Mouse (Mus musculus) A20 (cell line): Measurements from ENCODE around the gene Gstt4.
"Not testable (repeated sequence)": the region's sequence is repeated elsewhere in the genome, so short reads cannot be mapped to it uniquely, and the experiment has no call there.

ENCODE experiments used
- DNase-seq: peaks from one replicate; pipeline ENCODE4 v3.0.0-alpha.2; 2011; ENCODE audit warnings: low read depth, low spot score

Gstt4 gene

DNA sequence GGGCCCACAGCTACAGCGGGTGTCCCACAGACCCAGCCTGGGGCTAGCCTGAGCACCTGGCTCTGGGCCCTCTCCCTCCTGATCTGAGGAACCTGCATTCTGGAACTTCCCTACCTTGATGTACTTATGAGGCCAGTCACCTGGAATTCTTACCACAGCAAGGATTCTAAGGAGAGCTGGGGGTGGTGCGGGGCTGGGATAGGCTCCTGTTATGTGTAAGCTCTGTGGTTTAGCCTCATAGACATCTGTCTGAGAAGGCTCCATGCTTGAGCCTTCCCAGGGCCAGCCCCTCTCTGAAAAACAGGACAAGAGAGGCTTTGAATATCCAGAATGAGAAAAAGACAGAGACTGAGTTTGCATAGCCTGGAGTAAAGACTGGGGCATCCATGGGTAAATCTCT is at the start of gene Gstt4:
Gene Gstt4 (minus strand): TSS at position 101 of the 400 bp plus-strand sequence.
- DNase-seq = no peak

DNA sequence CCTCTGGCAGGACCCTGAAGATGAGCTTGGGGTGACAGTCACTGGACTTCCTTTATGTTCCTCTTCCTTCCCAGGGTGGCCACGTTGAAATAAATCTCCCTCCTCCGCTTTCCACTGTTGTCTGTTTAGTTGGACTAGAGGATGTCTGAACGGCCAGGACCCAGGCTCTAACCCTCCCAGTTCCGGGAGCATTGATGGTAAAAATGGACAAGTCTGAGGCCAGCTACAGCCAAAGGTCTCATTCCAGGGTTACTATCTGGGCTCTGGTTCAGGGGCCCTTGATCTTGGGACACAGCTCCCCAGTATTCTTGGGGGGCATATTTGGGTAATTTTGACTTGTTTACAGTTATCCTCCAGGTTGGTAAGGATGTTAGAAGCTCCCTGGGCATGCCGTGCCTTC is 39.2 kb upstream of the Gstt4 start:
- no peak for DNase-seq

- DNase-seq = no peak
Measured at GRCm38 (mm10) chr10:75860746-75861145, 38.4 kb upstream of the Gstt4 start.

DNA sequence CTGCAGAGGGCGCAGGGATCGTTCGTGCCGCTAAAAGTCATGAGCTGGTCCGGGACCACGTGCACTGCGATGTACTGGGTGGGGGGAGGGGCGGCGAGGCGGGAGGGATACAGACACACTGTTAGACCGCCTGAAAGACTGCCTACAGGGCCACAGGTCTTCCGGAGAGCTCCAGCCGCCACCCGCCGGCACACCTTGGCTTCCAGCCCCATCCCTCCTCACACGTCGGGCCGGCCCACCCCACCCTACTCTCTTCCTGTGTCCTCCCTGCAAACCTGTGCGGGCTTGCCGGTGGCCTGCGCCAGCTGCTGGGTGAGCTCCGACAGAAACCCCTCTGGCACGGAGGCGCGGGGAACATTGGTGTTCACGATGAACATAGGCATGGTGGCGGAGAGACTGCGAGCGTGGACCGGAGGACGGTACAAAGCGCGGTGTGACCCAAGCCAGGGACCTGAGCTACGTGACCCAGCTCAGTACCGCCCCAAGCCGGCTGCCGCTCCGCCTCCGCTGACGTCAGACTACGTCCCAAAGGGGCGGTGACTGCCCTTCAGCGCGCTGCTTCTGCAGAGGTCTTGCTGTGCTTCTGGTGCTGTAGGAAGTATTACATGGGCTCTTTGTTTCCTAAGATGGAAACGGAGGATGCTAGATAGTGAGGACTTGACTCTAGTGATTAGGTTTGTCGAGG is 37.6 kb upstream of the Gstt4 start, which contains the start of gene Mif:
Gene Mif (minus strand): TSS at position 455 of the 685 bp plus-strand sequence.
- peak; percentile 97 for DNase-seq

GRCm38 (mm10) chr10:75859107-75859746 is 36.9 kb upstream of the Gstt4 start:
- DNase-seq = peak; percentile 67

DNA sequence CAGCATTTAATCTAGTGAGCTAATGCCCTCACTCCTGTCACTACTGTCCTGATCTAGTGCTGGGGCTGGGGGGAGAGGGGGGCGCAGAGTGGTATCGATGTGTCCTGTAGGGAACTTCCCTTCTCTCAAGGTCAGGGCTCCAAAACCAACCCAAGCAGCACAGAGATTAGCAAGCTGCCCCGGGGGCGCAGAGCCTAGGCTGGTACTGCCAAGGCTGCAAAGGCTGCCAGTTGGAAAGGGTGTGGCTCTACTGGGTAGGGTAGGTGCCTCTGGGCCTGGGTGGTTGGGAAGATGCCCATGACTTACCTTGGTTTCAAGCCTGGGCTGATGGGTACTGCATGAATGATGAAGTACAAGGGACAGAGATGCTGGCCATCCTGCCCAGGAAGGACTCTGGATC is 35.3 kb upstream of the Gstt4 start:
- peak; percentile 19 for DNase-seq

DNA sequence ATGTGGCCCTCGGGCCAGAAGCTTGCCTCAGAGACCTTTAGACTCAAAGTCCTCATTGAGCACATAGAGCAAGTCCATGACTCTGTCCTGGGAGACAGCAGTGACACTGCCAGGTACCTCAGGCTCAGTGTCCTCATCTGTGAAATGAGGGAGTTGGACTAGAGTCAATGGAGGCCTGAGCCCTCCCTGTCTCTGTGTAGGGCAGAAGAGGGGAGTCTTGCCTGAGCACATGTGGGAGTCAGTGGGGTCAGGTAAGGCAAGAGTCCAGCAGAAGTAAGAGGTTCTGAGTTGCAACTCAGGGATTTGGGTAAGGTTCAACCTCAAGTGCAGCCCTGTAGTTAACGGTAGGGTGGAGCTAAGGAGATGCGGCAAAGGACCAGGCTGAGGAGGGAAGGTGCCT is 34.6 kb upstream of the Gstt4 start:
- DNase-seq = no peak

DNA sequence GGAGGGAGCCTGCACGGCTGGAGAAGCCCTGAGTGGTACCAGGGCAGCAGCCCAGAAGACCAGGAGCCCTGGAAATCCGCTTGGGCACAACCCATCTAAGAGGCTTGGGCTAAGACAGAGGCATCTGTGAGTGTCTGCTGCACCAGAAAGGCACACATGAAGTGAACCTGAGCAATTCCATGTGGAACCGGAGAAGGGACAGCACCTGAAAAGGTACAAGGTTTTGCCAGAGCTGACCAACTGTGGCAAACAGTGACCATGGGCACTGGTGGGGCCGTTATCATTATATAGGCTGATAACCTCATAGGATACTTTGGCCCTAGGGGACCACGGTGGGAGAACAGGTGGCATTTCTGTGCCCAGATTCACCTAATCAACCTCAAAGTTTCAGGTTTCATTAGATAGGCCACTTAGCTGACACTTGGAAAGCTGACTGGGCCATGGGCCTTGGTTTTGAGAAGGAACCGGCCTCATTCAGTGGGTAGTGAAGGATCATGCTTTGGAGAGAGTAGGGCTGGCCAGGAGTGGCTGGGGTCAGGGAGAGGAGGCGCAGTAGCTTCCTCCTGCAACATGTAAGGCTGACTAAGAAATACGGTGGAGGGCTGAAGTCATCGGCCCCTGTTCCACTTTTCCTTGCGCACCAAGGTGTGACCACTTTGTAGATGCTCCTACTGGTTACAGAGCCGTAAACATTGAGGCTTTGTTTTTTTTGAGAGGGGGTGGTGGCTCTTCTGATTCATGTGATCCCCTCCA is 34.0 kb upstream of the Gstt4 start:
- peak; percentile 35 for DNase-seq

GRCm38 (mm10) chr10:75855416-75855981 is 33.2 kb upstream of the Gstt4 start:
- DNase-seq = peak; percentile 18

DNA sequence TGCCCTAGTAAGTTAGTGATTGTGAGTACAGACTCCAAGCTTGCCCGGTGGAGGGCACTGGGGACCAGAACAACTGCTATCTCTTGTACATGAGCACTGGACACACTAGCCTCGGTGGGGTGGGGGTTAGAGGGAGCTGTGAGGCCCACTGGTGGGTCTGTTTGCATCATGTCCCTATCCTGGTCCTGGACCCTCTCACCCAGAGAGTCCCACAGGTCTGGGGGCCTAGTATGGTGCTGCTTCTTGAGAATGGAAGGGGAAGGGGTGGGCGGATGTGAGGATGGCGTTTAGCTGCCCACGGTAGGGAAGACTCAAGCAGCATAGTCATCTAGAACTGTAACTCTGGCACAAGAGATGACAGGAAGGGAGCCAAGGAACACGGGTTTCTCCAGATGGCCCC is 32.4 kb upstream of the Gstt4 start:
- peak; percentile 11 for DNase-seq

- DNase-seq = peak; percentile 63
Measured at GRCm38 (mm10) chr10:75854096-75854495, 31.8 kb upstream of the Gstt4 start.

DNA sequence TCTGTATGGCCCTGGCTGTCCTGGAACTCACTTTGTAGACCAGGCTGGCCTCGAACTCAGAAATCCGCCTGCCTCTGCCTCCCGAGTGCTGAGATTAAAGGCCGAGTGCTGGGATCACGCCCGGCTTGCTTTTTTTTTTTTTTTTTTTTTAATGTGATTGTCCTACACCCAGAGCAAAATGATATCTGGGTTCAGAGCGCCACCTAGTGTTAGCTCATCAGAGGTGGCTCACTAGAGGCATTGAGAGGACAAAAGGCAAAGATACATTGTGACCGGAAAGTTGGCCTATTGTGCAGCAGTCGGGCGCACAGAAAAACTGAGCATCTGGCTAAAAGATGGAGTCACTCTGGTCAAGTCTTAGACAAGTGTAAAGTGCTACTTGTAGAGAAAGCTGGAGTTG is 31.1 kb upstream of the Gstt4 start:
- DNase-seq = peak; percentile 90

- DNase-seq = no peak
Measured at GRCm38 (mm10) chr10:75852539-75853125, 30.3 kb upstream of the Gstt4 start.

DNA sequence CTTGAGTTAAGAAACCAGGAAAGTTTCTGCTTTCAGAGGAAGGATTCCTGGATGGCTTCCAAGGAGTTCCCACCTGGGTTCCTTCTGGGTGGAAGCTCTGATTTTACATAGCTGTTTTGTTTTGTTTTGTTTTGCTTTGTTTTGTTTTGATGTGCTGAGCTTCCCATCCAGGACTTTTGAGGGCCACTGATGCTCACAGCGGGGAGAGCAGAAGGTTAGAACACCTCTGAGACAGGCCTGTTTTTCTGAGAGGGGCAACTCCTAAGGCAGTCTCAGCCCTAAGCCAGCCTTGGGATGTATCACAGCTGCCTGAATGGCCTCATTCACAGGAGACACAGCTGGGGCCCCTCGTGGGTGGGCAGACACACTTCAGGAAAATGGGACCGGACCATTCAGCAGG is 29.3 kb upstream of the Gstt4 start:
- no peak for DNase-seq

DNA sequence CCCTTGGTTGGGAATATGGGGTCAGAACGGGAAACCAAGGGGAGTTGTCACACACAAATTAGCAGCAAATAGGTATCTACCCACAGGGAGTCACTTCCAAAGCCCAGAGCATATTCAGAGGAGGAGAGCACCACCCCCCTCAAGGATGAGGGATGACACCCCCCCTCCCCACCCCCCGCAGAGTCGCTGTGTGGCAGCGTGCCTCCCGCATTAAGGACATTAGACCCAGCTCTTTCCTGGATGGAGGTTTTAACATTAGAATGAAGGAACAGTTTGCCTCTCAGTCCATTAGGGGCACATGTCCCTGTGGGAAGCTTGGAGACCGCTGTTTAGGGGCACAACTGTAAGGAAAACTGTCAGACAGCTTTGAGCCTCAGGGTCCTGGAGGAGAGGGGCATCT is 28.7 kb upstream of the Gstt4 start:
- DNase-seq = no peak

GRCm38 (mm10) chr10:75848382-75848781 is 26.0 kb upstream of the Gstt4 start:
- DNase-seq = no peak

DNA sequence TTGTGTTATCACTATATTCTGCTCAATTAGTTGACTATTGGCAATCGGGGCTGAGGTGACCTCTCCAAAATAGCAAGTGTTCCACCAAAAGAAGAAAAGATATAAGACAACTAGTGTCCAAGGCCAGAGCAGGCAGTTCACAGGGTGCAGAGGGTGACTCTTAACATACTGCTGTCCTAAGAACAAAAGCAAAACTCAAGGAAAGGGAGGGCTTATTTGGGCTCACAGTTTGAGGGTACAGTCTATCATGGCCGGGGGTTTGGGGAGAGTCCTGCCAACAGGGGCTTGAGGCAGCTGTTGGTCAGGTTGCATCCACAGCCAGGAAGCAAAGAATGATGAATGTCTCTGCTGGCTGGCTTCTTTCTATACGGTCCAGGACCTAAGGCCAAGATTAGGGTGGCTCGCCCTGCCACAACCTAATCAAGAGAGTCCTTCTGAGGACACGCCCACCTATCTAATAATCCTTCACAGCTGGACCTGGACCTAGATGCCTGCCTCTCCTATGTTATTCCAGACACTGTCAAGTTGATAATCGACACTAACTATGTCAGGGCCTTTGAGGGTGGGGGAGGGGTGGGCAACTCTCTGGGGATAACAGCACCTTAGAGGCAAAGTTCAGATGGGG is 23.1 kb upstream of the Gstt4 start:
- DNase-seq = no peak

DNA sequence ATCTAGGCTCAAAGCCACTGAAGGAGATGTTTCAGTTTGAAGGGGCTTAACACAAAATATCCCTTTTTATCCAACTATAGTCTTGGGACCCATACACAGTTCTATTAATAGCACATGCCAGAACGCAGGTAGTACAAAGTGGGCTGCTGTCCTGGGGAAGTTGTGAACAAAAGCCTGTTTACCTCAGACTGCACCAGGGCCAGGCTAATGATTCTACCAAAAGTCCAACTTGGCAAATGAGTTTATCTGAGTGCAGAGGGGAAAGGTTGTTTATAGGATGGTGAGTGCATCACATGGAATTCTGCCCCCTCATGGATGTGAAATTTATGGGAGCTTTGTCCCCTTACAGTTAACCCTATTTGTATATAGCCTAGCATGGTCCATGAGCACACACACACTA is 22.5 kb upstream of the Gstt4 start:
- no peak for DNase-seq

DNA sequence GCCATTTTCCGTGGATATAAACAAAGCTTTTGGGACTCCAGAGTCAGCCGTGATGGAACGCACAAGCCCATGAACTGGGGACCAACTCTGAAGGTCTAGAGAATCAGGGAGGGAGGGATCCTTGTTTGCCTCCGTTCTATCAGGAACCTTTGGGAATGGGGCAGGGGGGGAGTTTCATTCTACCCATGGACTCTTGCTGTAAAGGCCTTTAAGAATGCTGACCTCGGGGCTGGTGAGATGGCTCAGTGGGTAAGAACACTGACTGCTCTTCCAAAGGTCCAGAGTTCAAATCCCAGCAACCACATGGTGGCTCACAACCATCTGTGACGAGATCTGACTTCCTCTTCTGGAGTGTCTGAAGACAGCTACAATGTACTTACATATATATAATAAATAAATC is 21.6 kb upstream of the Gstt4 start:
- DNase-seq = not testable (repeated sequence)

DNA sequence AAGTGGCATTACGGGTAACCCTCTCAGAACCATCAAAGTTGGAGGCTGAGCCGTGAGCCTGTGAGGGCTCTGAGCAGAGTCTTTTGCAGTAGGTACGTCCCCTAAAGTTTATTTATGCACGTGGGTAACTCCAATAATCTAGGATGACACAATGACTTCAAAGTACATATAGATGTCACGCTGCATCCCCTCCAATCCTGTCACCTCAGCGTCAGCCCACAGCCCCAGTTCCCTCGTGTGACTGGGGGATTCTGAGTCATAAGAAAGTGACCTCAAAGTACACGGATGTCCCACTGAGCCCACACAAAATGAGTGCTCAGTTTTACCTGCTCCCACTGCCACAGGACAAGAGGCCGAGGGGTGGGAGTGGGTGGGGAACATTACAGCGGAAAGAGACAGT is 16.7 kb upstream of the Gstt4 start:
- DNase-seq = no peak

DNA sequence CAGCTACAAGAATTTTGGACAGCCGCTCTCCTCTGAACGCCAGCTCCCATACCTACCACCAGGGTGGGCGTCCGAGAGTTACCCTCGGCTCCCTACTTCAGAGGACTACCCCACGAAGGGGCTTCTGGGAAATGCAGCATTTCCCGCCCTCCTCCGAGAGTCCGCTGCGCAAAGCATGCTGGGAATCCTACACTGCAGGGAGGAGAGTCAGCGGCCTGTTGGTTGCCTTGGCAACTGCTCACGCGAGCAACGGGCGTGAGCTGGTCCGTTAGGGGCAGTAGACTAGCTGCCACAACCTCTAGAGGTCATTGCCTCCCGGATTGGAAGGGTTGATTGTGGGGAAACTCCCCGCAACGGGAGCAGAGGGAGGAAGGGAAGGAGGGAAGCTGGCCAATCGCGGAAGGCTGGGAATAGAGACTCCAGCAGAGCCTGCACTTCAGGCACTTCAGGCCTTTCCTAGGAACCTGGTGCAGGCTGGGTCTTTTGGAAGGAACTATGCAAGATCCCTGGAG is 15.0 kb upstream of the Gstt4 start, which contains the start of gene Gstt2:
Gene Gstt2 (minus strand): TSS at position 177 of the 512 bp plus-strand sequence.
- DNase-seq = peak; percentile 96
